Mouse (Mus musculus) embryonic facial prominence, embryonic 15.5 days (tissue): ENCODE data around the gene Kcns3. TPM values are rescaled to one million over a fixed set of nuclear protein-coding genes. Genes with fewer than 3 reads are reported as not detected.

Source experiments
- ATAC-seq: fragments of 200-750 bp; cut with Nextera tagmentation; 2 replicates; pipeline ENCODE4 v1.8.0; 2017; ENCODE audit warnings: low read depth, moderate TSS enrichment; ENCODE audit not compliant: insufficient number of reproducible peaks, low FRiP score, low TSS enrichment
- H3K27ac ChIP-seq: fragments of 300-500 bp; sonication (generic); replicated peaks from 2 replicates; pipeline ENCODE4 v1.5.1; 2015; ENCODE audit warnings: mild to moderate bottlenecking, inconsistent platforms
- H3K27me3 ChIP-seq: fragments of 300-500 bp; sonication (generic); 2 replicates; pipeline ENCODE4 v1.6.1; 2015; ENCODE audit warnings: inconsistent platforms
- H3K36me3 ChIP-seq: fragments of 300-500 bp; sonication (generic); 2 replicates; pipeline ENCODE4 v1.6.1; 2015; ENCODE audit warnings: mild to moderate bottlenecking, inconsistent platforms
- H3K4me1 ChIP-seq: fragments of 300-500 bp; sonication (generic); 2 replicates; pipeline ENCODE4 v1.6.1; 2015; ENCODE audit warnings: inconsistent platforms
- H3K4me2 ChIP-seq: fragments of 300-500 bp; sonication (generic); replicated peaks from 2 replicates; pipeline ENCODE4 v1.6.1; 2015; ENCODE audit warnings: mild to moderate bottlenecking, inconsistent platforms
- H3K4me3 ChIP-seq: fragments of 300-500 bp; sonication (generic); replicated peaks from 2 replicates; pipeline ENCODE4 v1.5.1; 2015; ENCODE audit warnings: mild to moderate bottlenecking, inconsistent platforms
- H3K9ac ChIP-seq: fragments of 300-500 bp; sonication (generic); 2 replicates; pipeline ENCODE4 v1.6.1; 2015; ENCODE audit warnings: inconsistent platforms
- H3K9me3 ChIP-seq: fragments of 300-500 bp; sonication (generic); replicated peaks from 2 replicates; pipeline ENCODE4 v1.6.1; 2016; ENCODE audit warnings: inconsistent platforms
- WGBS: fragments of 180-500 bp; shearing (Covaris S2); methylation state at CpG from one replicate; pipeline ENCODE4 v1.1.7; 2015; 5-methylcytosine and 5-hydroxymethylcytosine counted together
- polyA plus RNA-seq: library from polyadenylated mRNA; unstranded; fragments of >200 nt; fragmentation: Nextera tagmentation; extraction: Ambion mirVana; gene quantifications from 2 replicates; pipeline ENCODE4 v1.2.1, GENCODE M21; 2015

The Kcns3 gene
- polyA plus RNA-seq = 2.3 and 3.2 TPM in 2 replicates

DNA sequence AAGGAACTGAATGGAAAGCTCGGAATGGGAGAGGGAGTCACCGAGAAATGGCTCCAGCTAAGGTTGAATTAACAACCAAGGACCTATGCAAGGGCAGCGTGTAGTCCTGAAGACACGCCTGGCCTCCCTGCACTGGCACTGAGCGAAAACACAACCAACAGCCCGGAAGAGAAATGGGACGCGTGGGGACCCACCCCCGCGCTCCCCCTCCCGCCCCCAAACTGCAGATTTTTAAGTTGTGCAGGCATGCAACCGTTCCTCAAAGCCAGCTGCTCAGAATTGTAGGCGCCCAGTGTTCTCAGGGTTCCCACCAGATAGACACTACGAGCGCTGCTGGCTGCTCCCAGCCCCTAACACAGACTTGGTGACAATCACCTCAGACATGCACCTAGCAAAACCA is at the start of gene Kcns3:
TSS of gene Kcns3 (minus strand) at position 42 of the 400 bp plus-strand sequence.
- Histone ChIP-seq H3K27ac (no peak within 1 kb of the TSS), H3K27me3 (peaks cover 46% of the 10 kb centered on the region), H3K4me1 (peaks cover 20% of the 10 kb centered on the region), H3K4me3 (peak within 1 kb of the TSS; percentile 58), H3K4me2 (peak within 1 kb of the TSS; percentile 97), H3K9me3 (no peaks in the 10 kb centered on the region), H3K36me3 (no peaks in the 10 kb centered on the region), H3K9ac (peak within 1 kb of the TSS; percentile 31)
- WGBS = 16% methylated on average over 15 of the region's 15 CpGs
- ATAC-seq = no peak

DNA sequence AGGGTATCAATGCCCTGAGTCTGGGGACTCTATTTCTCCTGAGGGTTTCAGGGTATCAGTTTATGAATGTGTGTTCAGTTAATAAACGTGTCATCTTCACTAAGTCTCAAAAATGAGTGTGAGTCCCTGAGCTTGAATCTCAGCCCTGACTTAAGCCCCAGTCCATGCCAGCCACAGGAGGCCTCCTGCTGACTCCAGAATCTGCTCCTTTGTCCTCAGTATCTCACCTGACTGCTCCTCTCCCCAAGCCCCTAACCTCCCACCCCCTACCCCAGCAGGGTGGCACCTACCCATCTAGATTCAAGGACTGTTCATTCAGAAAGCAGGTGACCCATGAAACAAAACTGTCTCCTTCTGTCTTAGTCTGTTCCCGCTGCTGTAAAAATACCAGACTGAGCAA is 47.7 kb upstream of the Kcns3 start:
- Histone ChIP-seq H3K27ac (no peak overlapping the region), H3K4me2 (no peak overlapping the region), H3K36me3 (no peaks in the 10 kb centered on the region), H3K4me1 (peaks cover 3% of the 10 kb centered on the region; the same call in 1 of the 2 replicates), H3K27me3 (no peaks in the 10 kb centered on the region), H3K9me3 (no peaks in the 10 kb centered on the region), H3K4me3 (no peak overlapping the region), H3K9ac (no peak overlapping the region)
- ATAC-seq = no peak
- WGBS = 45% methylated on average over 2 of the region's 2 CpGs

DNA sequence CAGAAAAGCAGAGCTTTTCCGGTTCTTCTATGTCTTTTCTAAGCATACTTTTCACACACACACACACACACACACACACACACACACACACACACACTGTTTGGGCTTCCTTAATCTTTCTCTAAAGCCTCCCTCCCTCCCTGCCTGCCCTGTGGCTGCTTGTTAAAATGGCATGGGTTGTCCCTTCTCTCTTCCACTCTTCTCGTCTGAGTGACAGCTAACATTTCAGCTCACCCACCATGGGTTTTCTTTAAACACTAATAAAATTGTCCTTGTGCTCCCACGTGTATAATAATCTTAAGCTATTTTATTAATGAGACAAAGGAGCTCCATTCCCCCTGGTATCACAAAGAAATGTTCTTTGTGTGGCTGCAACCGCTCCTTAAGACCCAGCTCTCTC is 47.2 kb upstream of the Kcns3 start:
- H3K4me2 ChIP-seq = no peak overlapping the region
- WGBS = 41% methylated on average over 4 of the region's 4 CpGs
- H3K4me1 ChIP-seq = peaks cover 3% of the 10 kb centered on the region; the same call in 1 of the 2 replicates
- H3K27me3 ChIP-seq = no peaks in the 10 kb centered on the region
- no peak overlapping the region for H3K27ac ChIP-seq
- H3K9me3 ChIP-seq = no peaks in the 10 kb centered on the region
- no peak for ATAC-seq
- no peak overlapping the region for H3K4me3 ChIP-seq
- H3K9ac ChIP-seq = no peak overlapping the region
- no peaks in the 10 kb centered on the region for H3K36me3 ChIP-seq

DNA sequence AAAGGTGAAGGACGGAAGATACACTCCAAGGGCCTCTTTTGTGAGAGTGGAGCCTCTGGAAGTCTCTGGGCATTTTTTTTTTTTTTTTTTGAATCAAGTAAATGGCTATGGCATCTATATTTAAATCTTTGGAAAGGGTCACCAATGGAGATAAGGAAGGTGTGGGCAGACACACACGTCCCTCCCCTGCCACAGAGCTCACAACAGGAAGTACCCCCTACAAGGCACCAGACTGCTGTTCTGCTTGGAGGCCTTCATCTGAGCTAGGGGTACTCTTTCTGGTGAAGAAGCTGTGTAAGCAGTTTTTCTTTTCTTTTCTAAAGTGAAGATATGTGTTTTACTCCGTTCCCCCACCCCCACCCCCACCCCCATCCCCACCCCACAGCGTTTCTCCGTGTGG is 46.0 kb upstream of the Kcns3 start:
- Histone ChIP-seq H3K9me3 (no peaks in the 10 kb centered on the region), H3K4me3 (no peak overlapping the region), H3K4me1 (peaks cover 3% of the 10 kb centered on the region; the same call in 1 of the 2 replicates), H3K9ac (no peak overlapping the region), H3K36me3 (no peaks in the 10 kb centered on the region), H3K27ac (no peak overlapping the region), H3K27me3 (no peaks in the 10 kb centered on the region), H3K4me2 (no peak overlapping the region)
- ATAC-seq = no peak
- WGBS = 56% methylated on average over 5 of the region's 5 CpGs

DNA sequence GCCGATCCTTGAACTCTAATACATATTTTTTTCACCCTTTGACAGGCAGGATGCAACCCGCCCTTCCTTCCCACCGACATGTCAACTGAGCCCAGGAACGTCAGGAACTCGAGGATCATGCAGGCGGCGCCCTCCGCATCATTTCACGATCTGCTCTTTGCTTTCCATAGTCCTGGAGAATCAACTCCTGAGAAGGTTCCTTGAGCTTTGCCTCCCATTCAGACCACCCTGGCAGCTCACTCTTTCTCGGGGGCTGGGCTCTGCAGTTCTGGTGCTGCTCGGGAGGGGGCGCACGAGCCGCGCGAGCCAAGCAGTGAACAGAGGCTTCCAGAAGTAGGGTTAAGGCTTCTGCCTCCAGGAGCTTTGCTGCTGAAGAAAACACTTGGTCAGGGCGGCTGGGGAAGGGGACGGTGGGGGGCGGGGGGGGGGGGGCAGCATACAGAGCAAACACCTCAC is 45.3 kb upstream of the Kcns3 start:
- H3K4me3 ChIP-seq = peak overlapping the region; percentile 20; the same call in 1 of the 2 replicates
- no peak overlapping the region for H3K27ac ChIP-seq
- peak overlapping the region; percentile 46 for H3K4me2 ChIP-seq
- H3K27me3 ChIP-seq = no peaks in the 10 kb centered on the region
- peaks cover 3% of the 10 kb centered on the region; the same call in 1 of the 2 replicates for H3K4me1 ChIP-seq
- no peaks in the 10 kb centered on the region for H3K9me3 ChIP-seq
- H3K9ac ChIP-seq = no peak overlapping the region
- H3K36me3 ChIP-seq = no peaks in the 10 kb centered on the region
- ATAC-seq = 0 out of 2 replicates have a peak, but pooled peaks have one; percentile 39
- WGBS = 7% methylated on average over 19 of the region's 19 CpGs

DNA sequence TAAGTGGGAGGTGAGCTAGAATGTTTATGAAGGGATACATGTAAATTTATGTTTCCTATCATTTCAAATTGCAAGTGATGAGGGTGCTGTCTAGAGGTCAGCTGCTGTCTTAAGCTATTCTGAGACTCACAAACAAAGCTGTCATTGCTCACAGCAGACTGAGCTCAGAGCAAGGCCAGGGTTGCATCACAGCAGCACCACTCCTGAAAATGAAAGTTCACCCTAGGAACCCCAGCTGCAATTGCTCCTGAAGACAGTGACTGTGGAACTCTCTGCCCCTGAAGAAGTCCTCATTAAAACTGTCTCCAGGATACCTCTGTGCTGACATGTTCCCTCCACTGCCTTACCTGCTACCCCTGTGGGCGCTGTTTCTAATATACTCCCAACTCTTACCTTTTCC is 44.2 kb upstream of the Kcns3 start:
- no peak overlapping the region for H3K27ac ChIP-seq
- no peaks in the 10 kb centered on the region for H3K27me3 ChIP-seq
- H3K9me3 ChIP-seq = no peaks in the 10 kb centered on the region
- peaks cover 3% of the 10 kb centered on the region; the same call in 1 of the 2 replicates for H3K4me1 ChIP-seq
- no peak for ATAC-seq
- H3K4me2 ChIP-seq = no peak overlapping the region
- 77% methylated on average over 1 of the region's 1 CpGs for WGBS
- no peak overlapping the region for H3K9ac ChIP-seq
- no peaks in the 10 kb centered on the region for H3K36me3 ChIP-seq
- no peak overlapping the region for H3K4me3 ChIP-seq

DNA sequence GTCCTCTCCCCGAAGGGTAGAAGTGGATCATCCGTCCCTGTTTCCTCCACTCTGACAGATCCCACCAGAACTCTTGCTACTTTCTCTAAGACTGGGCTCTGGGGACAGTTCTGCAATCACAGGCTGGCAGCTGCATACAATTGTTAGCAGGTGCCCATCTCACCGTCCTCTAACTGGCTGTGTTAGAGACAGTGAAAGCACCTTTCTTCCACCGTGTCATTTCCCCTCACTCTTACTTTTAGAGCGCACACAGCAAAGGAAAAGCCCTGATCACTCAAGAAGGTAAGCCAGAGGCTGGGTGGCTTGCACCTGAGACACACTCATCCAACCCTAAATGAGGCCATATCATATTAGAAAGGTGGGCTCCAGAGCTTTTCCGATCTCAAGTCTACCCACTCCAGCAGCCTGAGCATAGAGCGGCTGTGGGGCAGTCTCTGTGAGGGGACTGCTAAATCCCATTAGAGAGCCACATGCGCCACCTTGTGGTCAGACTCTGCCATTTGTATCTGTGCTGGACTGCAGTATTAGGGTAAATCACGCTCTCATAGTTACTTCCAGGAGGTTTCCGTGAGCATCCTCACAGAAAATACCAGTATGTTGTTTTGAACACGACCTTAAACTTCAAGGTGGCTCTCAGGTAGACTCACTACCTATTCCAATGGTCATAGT is 27.8 kb upstream of the Kcns3 start:
- Histone ChIP-seq H3K9me3 (no peaks in the 10 kb centered on the region), H3K9ac (no peak overlapping the region), H3K4me3 (no peak overlapping the region), H3K36me3 (no peaks in the 10 kb centered on the region), H3K27me3 (peaks cover 3% of the 10 kb centered on the region; the same call in 1 of the 2 replicates), H3K27ac (no peak overlapping the region), H3K4me2 (peak overlapping the region; percentile 35), H3K4me1 (no peaks in the 10 kb centered on the region)
- WGBS = 24% methylated on average over 11 of the region's 11 CpGs
- ATAC-seq = peak; percentile 82

DNA sequence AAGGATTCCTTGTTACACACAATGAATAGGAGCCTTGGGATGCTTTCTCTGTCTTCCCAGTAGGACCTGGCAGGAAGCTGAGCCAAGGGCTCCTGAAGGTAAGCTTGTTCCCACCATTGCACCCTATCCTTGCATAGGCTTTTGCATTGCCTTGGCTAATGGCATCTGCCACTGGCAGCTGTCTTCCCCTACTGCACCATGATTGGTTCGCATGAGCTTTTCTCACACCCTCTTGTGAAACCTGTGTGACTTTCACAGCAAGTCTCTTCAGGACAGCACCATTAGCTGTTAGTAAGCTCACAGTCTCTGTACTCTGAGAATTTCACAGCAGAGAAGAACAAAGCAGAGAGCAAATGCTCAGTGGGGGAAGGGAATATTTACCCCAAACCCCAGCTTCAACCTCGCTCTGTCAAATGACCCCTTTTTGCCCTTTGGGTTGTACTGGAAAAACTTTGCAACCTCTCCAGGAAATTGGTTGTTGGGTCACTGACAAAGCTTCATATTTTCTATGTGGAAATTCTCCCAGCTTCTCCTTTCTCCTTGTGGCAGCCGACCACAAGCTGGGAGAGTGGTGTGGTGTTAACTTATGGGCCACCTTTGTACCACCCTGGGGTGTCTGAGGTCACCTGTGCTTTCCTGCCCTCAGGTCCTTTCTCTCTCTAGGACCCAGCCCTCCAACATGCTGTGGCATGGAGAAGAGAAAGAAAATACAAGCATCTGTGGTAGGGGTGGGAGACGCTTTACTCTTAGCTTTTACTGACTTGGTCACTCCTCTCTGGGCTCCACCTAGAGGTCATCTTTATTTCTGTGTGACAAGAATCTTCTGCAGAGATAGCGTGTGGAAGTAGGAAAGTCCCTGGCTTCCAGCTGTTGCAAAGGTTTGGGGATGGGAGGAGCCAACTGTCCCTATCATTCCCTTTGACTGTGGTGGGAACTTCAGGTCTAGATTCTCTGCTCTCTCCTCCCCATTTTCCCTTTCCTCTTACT is 26.8 kb upstream of the Kcns3 start:
- Histone ChIP-seq H3K9me3 (no peaks in the 10 kb centered on the region), H3K9ac (no peak overlapping the region), H3K27ac (no peak overlapping the region), H3K4me1 (no peaks in the 10 kb centered on the region), H3K36me3 (no peaks in the 10 kb centered on the region), H3K4me2 (no peak overlapping the region), H3K4me3 (no peak overlapping the region), H3K27me3 (peaks cover 3% of the 10 kb centered on the region; the same call in 1 of the 2 replicates)
- ATAC-seq = no peak
- 43% methylated on average over 5 of the region's 5 CpGs for WGBS

DNA sequence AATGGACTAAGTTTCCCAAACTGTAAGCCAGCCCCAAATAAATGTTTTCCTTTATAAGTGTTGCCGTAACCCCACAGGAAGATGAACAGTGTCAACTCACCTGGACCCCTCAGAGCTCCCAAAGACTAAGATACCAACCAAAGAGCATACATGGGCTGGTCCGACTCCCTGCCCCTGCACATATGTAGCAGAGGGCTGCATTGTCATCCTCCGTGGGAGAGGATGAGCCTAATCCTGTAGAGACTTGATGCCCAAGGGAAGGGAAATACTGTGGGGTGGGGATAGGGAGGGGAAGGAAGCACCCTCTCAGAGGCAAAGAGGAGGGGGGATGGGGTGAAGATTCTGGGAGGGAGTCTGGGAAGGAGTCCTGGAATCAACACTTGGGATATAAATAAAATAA is 7.8 kb upstream of the Kcns3 start:
- Histone ChIP-seq H3K36me3 (no peaks in the 10 kb centered on the region), H3K9me3 (no peaks in the 10 kb centered on the region), H3K27ac (no peak overlapping the region), H3K27me3 (no peaks in the 10 kb centered on the region), H3K9ac (no peak overlapping the region), H3K4me3 (no peak overlapping the region), H3K4me2 (no peak overlapping the region), H3K4me1 (no peaks in the 10 kb centered on the region)
- 91% methylated on average over 3 of the region's 3 CpGs for WGBS
- ATAC-seq = no peak

DNA sequence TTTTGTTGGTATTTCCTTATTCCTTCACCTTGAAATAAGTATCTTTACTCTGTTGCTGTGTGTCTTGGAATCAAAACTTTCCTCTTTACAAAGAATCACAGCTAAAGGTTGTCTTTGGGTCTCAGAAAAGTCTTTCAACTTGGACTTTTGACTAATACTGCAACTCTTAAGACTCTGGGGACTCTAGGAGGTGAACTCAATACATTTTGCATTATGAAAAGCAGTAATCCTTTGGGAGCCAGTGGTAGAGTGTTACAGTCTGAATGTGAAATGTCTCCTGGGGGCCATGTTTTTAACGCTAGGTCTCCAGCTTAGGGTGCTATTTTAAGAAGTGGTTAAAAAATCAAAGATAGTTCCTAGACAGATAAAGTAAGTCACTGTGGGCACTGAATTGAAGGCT is 4.3 kb upstream of the Kcns3 start:
- no peak overlapping the region for H3K9ac ChIP-seq
- no peak for ATAC-seq
- no peaks in the 10 kb centered on the region for H3K9me3 ChIP-seq

DNA sequence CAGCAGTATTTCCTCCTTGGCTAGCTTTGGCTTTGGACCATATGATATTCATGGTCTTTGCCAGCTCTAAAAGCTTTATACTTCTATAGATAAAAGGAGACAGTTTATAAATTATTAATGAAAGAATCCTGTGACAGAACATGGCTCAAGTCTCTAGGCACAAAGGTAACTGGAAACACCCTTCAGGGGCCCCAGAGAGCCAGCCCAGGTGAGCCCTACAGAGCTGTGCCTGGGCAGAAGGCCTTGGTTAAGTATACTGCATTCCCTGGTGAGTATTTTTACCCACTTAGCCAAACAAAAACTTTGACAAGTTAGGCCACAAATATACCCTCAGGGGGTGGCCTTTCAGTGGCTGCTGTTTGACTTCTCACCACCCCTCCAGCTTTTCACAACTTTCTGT is 2.7 kb upstream of the Kcns3 start:
- no peak overlapping the region for H3K4me3 ChIP-seq
- peaks cover 20% of the 10 kb centered on the region for H3K4me1 ChIP-seq
- H3K9ac ChIP-seq = no peak overlapping the region
- peaks cover 40% of the 10 kb centered on the region for H3K27me3 ChIP-seq
- H3K4me2 ChIP-seq = no peak overlapping the region
- no peak for ATAC-seq
- H3K27ac ChIP-seq = no peak overlapping the region
- H3K9me3 ChIP-seq = no peaks in the 10 kb centered on the region
- no peaks in the 10 kb centered on the region for H3K36me3 ChIP-seq

More for the DNA sequence above, 4.3 kb upstream of the Kcns3 start:
- Histone ChIP-seq H3K4me1 (peaks cover 6% of the 10 kb centered on the region; the same call in 1 of the 2 replicates), H3K4me3 (no peak overlapping the region), H3K36me3 (no peaks in the 10 kb centered on the region), H3K27me3 (peaks cover 26% of the 10 kb centered on the region), H3K27ac (no peak overlapping the region), H3K4me2 (no peak overlapping the region)
- WGBS = 93% methylated on average over 1 of the region's 1 CpGs
